Mouse (Mus musculus) ES-Bruce4 (cell line): ENCODE measurements around the gene Grm7.

Source experiments
- CTCF ChIP-seq: IDR thresholded peaks from one replicate; pipeline ENCODE4 v1.8.1; 2011; ENCODE audit warnings: low read depth, low read length
- POLR2A ChIP-seq: IDR thresholded peaks from one replicate; pipeline ENCODE4 v1.8.1; 2011; ENCODE audit warnings: low read length; ENCODE audit not compliant: insufficient read depth

DNA sequence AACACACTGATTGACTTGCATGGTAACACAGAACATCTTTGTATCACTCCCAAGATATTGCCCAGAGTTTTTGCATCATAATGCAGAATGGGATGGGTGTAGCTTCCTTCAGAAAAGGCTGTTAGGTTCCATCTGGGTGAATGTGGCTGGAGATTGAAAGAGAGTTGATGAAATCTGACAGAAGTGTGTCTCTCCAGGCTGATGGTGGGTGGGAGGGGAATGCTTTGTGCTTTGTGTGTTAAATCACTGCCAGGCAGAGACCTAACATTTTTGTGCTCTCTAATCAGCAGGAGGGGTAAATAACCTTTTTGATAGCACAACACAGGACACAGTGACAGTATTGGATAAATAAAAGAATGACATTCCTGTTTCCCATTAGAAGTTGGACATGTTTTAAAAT, 840.7 kb downstream of the Grm7 start:
- TF ChIP-seq CTCF (no peak), POLR2A (no peak)
